Mouse (Mus musculus): Measurements from ENCODE around the gene Ryr2. TPM values are rescaled to one million over a fixed set of nuclear protein-coding genes. Genes with fewer than 3 reads are reported as not detected.

Ryr2 gene
- polyA plus RNA-seq, 1 experiment: not detected

DNA sequence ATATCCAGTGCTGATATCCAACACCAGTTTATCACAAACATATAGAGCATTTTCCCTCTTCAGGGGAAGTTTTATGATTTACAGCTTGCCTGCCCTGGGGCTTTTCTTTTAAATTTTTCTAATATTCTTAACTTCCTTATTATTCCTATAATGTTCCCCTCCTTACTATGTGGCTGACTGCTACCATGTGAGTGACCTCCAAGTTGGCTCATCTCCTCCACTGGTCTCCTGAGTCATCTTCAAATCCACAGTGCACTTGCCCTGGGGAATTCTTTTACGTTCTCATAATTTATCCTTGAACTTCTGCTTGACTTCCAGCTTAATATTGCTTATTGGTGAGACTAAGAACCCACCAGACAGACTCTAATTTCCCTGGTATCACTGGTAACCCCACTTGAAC, 211.1 kb downstream of the Ryr2 start:
- no peak for TF ChIP-seq GATA1 (IDR thresholded peaks at IDR 0.05; ENCODE audit: low read length)

DNA sequence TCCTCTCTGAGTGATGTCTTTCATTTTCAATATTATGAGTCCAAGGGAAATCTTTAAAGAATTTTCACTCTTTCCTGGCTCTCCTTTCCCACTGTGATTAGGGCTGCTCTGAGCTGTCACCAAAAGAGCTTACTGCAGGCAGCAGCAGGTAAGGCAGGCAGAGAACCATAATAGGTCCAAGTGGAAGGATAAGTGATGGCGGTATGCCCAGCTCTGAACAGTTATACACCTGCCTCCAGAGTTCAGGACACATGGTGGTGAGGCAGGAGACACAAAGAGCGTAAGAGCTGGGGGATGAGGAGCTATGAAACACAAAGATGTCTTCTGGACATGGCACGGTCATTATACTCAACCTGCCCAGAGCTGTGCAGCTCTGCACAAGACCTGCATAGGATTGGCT, 215.0 kb downstream of the Ryr2 start:
- TF ChIP-seq GATA1 (IDR thresholded peaks at IDR 0.05; ENCODE audit: low read length): no peak

GRCm38 (mm10) chr13:11891115-11891514, 215.6 kb downstream of the Ryr2 start:
- no peak for TF ChIP-seq GATA1 (IDR thresholded peaks at IDR 0.05; ENCODE audit: low read length)

DNA sequence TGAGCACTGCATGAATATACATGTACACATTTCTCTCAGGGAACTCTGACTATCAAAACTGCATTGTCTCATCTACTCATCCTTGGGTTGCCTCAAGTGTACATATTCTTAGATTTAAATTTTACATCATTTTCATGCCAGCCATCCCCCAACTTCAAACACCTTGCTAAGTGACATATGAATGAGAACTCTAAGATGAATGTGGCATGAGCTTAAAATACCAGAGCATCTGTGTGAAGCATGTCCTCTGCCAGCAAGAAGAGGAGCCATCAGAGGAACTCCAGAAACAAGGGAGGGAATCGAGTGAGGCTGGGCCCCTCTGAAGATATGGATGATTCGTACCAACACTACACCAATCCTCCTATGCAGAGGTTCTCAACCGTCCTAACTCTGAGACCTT, 222.6 kb downstream of the Ryr2 start:
- no peak for TF ChIP-seq GATA1 (IDR thresholded peaks at IDR 0.05; ENCODE audit: low read length)

DNA sequence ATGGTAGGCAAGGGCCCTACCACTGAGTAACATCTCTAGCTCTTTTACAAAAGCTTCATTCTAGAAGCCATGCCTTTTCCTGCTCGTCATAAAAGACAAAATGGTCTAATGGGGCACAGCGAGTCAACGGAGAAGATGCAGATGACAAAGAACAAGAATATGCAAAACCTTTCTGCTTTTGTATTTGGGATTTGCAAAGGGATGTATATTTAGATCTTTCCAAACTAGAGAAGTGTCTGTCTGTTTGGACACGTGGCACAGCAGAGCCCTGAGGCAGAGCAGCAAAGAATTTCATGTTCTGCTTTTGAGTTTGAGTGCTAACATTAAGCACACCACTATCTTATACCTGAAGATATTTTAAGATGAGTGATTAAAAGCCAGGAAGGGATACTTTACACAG, 224.4 kb downstream of the Ryr2 start:
- no peak for TF ChIP-seq GATA1 (IDR thresholded peaks at IDR 0.05; ENCODE audit: low read length)

DNA sequence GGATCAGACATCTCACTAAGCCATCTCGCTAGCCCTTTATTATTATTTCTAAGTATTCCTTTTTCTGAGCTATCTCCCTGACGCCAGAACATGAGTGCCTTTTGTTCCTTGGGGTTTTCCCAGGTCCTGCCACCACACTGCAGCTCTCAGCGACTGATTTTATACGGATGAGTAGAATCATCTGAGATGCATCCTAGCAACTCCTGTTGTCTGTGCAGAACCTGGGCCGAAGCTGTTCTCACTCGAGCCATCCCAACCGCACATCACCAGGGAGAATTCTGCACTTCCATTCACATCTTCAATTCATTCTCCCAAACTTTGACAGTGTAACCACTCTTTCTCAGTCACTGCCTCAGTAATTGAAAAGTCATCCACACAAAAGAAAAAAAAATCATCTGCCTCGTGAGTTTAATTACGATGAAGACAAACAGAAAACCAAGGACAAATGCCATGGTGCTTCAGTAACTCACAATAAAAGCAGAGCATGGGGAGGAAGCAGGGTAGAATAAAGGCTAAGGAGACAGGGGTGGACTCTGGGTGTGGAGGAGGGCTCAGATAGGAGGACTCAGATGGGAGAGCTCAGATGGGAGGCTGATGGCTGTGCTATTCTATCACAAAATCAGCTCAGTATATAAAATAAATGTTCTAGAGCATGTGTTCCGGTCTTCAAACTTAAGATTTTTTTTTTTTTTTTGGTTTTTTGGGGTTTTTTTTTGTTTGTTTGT, 226.1 kb downstream of the Ryr2 start:
- no peak for TF ChIP-seq GATA1 (IDR thresholded peaks at IDR 0.05; ENCODE audit: low read length)

GRCm38 (mm10) chr13:11879037-11879436, 227.7 kb downstream of the Ryr2 start:
- no peak for TF ChIP-seq GATA1 (IDR thresholded peaks at IDR 0.05; ENCODE audit: low read length)

DNA sequence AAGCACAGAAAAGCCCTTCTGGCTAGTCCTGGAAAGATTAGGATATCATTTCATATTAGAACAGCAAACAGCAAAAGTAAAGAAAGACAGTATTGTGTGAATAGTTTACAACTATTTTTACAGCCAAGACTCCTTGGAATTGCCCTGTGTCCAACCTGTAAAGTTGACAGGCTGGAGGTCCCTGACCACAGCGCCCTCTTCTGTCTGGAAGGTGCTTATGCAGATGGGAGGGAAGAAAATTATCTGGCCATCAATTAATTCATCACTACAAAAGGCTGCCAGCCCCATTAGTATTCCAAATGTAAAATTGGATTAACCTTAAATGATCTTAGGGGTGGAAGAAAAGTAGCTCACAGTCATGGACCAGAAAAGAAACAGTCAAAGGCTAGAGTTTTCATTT, 231.9 kb downstream of the Ryr2 start:
- no peak for TF ChIP-seq GATA1 (IDR thresholded peaks at IDR 0.05; ENCODE audit: low read length)

GRCm38 (mm10) chr13:11869971-11870370, 236.8 kb downstream of the Ryr2 start:
- no peak for TF ChIP-seq GATA1 (IDR thresholded peaks at IDR 0.05; ENCODE audit: low read length)

- no peak for TF ChIP-seq GATA1 (IDR thresholded peaks at IDR 0.05; ENCODE audit: low read length)
Measured at GRCm38 (mm10) chr13:11869486-11869885, 237.3 kb downstream of the Ryr2 start.

- no peak for TF ChIP-seq GATA1 (IDR thresholded peaks at IDR 0.05; ENCODE audit: low read length)
Measured at GRCm38 (mm10) chr13:11868979-11869378, 237.8 kb downstream of the Ryr2 start.

DNA sequence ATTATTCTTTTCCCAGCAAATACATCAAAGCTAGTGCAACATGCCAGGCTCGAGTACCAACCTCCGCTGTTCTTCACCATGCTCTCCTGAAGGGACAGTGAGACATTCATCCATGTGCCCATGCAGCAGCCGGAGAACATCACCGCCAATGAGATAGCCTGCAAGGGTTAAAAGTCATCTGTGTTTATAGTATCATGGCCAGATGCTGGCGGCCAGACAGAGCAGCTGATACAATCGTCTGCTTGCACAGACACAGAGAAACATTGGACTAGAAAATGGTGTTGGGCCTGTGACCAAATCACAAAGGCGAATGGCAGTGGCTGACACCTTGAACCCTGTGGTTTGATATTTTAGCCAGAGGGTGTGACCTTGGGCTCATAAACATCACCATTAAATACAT, 238.7 kb downstream of the Ryr2 start:
- TF ChIP-seq GATA1 (IDR thresholded peaks at IDR 0.05; ENCODE audit: low read length): no peak

DNA sequence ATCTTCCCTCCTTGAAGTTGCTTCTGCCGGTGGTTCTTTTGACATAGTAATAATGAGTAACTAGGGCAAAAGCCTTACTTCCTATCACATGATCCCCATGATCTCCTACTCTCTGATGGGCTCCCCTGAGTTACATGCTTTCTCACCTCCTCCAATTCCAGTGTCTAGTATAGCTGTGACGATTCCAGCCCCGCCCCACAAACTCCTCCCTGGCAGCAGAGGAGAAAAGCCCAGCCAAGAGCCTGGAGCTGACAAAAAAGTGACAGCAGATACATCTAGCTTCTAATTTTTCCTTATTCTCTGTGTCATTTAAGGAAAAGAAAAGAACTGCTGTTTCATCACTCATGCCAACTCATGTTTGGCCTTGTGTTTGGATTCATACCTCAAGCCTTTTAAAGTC, 241.5 kb downstream of the Ryr2 start:
- TF ChIP-seq GATA1 (IDR thresholded peaks at IDR 0.05; ENCODE audit: low read length): no peak

- no peak for TF ChIP-seq GATA1 (IDR thresholded peaks at IDR 0.05; ENCODE audit: low read length)
Measured at GRCm38 (mm10) chr13:11851691-11852090, 255.1 kb downstream of the Ryr2 start.

GRCm38 (mm10) chr13:11843889-11844288, 262.9 kb downstream of the Ryr2 start:
- no peak for TF ChIP-seq GATA1 (IDR thresholded peaks at IDR 0.05; ENCODE audit: low read length)

DNA sequence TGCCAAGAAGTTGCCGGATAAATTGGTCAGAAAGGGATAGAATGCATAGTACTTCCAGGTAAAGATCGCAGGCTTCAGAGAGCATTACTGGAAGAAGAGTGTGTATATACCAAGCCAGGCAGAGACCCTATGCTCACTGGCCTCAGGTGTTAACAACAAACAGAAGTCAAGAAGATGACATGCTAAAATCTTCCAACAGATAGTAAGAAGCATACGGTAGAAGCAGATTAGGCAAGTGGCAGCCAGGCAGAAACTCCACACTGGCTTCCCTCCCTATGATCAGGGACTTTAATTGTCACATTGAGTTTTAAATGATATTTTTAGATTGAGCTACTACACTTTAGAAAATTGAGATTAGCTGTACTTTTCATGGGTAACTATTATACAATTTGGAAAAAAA, 268.9 kb downstream of the Ryr2 start:
- no peak for TF ChIP-seq GATA1 (IDR thresholded peaks at IDR 0.05; ENCODE audit: low read length)

DNA sequence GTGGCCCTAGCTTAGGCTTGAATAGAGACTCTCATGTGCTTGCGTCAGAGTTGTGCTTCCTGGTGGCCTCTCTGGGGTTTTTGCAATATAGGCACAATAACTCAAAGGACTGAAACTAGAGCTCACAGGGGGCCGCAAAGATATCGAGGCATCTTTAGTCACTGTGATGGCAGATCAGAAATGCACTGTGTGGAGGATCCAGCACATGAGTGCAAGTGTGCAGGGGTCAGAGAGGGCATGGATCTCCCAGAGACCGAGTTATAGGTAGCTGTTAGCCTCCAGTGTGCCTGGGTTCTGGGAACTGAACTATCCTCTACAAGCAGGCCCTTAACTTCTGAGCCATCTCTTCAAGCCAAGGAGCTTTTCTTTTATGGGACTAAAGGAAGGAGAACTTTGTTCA, 269.6 kb downstream of the Ryr2 start:
- TF ChIP-seq GATA1 (IDR thresholded peaks at IDR 0.05; ENCODE audit: low read length): no peak

Measured in G1E-ER4 (cell line).